Mouse (Mus musculus) lung, adult 2 months (tissue): ENCODE results near the gene Neu1.

ENCODE experiments used
- CTCF ChIP-seq: fragments of 200-500 bp; IDR thresholded peaks from 2 replicates; pipeline ENCODE4 v1.5.1; 2011; ENCODE audit warnings: mild to moderate bottlenecking, low read length, control low read depth; ENCODE audit not compliant: insufficient read depth
- POLR2A ChIP-seq: fragments of 200-500 bp; IDR thresholded peaks from 2 replicates; pipeline ENCODE4 v1.6.1; 2011; ENCODE audit warnings: low read depth, mild to moderate bottlenecking, control low read depth, low read length, borderline replicate concordance; ENCODE audit errors: extremely low read depth

DNA sequence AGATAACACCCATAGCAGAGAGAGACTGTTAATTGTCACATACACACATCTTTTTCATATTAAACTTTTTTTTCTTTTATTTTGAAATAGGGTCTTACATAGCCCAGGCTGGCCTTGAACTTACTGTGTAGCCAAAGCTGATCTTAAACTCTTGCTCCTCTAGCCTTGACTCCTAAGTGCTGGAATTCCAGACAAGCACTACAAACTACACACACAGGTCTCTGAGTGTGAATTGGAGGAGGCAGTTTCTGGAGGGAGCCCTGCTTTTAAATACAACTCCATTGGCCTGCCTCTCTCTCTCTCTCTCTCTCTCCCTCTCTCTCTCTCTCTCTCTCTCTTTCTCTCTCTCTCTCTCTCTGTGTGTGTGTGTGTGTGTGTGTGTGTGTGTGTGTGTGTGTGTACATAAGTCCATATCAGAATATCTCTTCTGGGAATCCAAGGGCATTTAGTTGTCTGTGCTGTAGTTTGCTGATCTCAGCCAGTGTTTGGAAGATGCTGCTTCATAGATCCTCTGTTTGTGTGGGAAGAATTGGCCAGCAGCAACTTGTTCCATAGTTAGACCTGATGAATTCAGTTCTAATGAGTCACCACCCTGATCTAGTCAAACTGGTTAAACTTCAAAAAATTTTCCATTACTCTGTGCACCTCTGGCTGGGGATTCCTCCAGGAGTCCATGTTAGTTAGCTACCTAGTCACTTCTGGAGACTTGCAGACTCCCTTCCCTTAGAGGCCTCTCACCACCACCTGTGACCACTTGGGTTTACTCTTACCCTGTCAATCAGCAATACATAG, 29.8 kb downstream of the Neu1 start:
- TF ChIP-seq POLR2A (no peak), CTCF (no peak)
